Mouse (Mus musculus): Measurements from ENCODE around the gene Bloc1s6. TPM values are rescaled to one million over a fixed set of nuclear protein-coding genes. Genes with fewer than 3 reads are reported as not detected.
A peak's percentile ranks its signal among the peaks of the same experiment; 100 is the strongest.

Gene Bloc1s6
- 35.4 and 51.3 TPM in 2 replicates for polyA plus RNA-seq (2014; fragmentation: Nextera tagmentation; extraction: Ambion mirVana)

GRCm38 (mm10) chr2:122737894-122738830 lies at the start of gene Bloc1s6:
Gene Bloc1s6, plus strand, starts transcription at chr2:122738503.
- H3K4me2 ChIP-seq (replicated peaks; ENCODE audit: low read depth, low read length), result peak within 1 kb of the TSS; percentile 66
- peak within 1 kb of the TSS; percentile 91 for H3K9ac ChIP-seq (ENCODE audit: low read depth, low read length)
- under 1% methylated on average over 51 of the region's 59 CpGs for WGBS
- H3K9me3 ChIP-seq (ENCODE audit: control insufficient read depth, low read length), result no peaks in the 10 kb centered on the region
- peak within 1 kb of the TSS; percentile 92 for H3K27ac ChIP-seq (ENCODE audit: low read depth, low read length)
- ATAC-seq (ENCODE audit: low FRiP score, low TSS enrichment), result peak; percentile 95
- peak within 1 kb of the TSS; percentile 87 for H3K4me3 ChIP-seq (ENCODE audit: low read length)
- no peaks in the 10 kb centered on the region; the same call in 1 of the 2 replicates for H3K36me3 ChIP-seq (ENCODE audit: control insufficient read depth, insufficient read depth, low read length)
- H3K27me3 ChIP-seq (ENCODE audit: control insufficient read depth, insufficient read depth, low read length), result no peaks in the 10 kb centered on the region
- H3K4me1 ChIP-seq (ENCODE audit: control insufficient read depth, insufficient read depth, low read length), result no peaks in the 10 kb centered on the region

- no peak overlapping the region for H3K27ac ChIP-seq (ENCODE audit: low read depth, low read length)
- WGBS, result 85% methylated on average over 2 of the region's 2 CpGs
- H3K9me3 ChIP-seq (ENCODE audit: control insufficient read depth, low read length), result no peaks in the 10 kb centered on the region
- no peak for ATAC-seq (ENCODE audit: low FRiP score, low TSS enrichment)
- H3K36me3 ChIP-seq (ENCODE audit: control insufficient read depth, insufficient read depth, low read length), result no peaks in the 10 kb centered on the region
- H3K27me3 ChIP-seq (ENCODE audit: control insufficient read depth, insufficient read depth, low read length), result no peaks in the 10 kb centered on the region
- no peak overlapping the region for H3K9ac ChIP-seq (ENCODE audit: low read depth, low read length)
- H3K4me2 ChIP-seq (replicated peaks; ENCODE audit: low read depth, low read length), result no peak overlapping the region
- no peak overlapping the region for H3K4me3 ChIP-seq (ENCODE audit: low read length)
- peaks cover 8% of the 10 kb centered on the region; the same call in 1 of the 2 replicates for H3K4me1 ChIP-seq (ENCODE audit: control insufficient read depth, insufficient read depth, low read length)
These were observed 40.8 kb upstream of the Bloc1s6 start for GRCm38 (mm10) chr2:122697526-122697925.

GRCm38 (mm10) chr2:122701012-122701411 lies 37.3 kb upstream of the Bloc1s6 start:
- Histone ChIP-seq H3K36me3 (ENCODE audit: control insufficient read depth, insufficient read depth, low read length) (no peaks in the 10 kb centered on the region), H3K4me3 (ENCODE audit: low read length) (peak overlapping the region; percentile 71), H3K4me1 (ENCODE audit: control insufficient read depth, insufficient read depth, low read length) (peaks cover 8% of the 10 kb centered on the region; the same call in 1 of the 2 replicates), H3K9ac (ENCODE audit: low read depth, low read length) (no peak overlapping the region), H3K4me2 (replicated peaks; ENCODE audit: low read depth, low read length) (peak overlapping the region; percentile 60), H3K27me3 (ENCODE audit: control insufficient read depth, insufficient read depth, low read length) (no peaks in the 10 kb centered on the region), H3K9me3 (ENCODE audit: control insufficient read depth, low read length) (no peaks in the 10 kb centered on the region), H3K27ac (ENCODE audit: low read depth, low read length) (no peak overlapping the region)
- no peak for ATAC-seq (ENCODE audit: low FRiP score, low TSS enrichment)
- WGBS, result 67% methylated on average over 8 of the region's 8 CpGs

GRCm38 (mm10) chr2:122701871-122702180 lies 36.5 kb upstream of the Bloc1s6 start:
- Histone ChIP-seq H3K9me3 (ENCODE audit: control insufficient read depth, low read length) (no peaks in the 10 kb centered on the region), H3K36me3 (ENCODE audit: control insufficient read depth, insufficient read depth, low read length) (no peaks in the 10 kb centered on the region), H3K27ac (ENCODE audit: low read depth, low read length) (no peak overlapping the region), H3K4me1 (ENCODE audit: control insufficient read depth, insufficient read depth, low read length) (peaks cover 8% of the 10 kb centered on the region; the same call in 1 of the 2 replicates), H3K27me3 (ENCODE audit: control insufficient read depth, insufficient read depth, low read length) (no peaks in the 10 kb centered on the region), H3K4me3 (ENCODE audit: low read length) (peak overlapping the region; percentile 71), H3K4me2 (replicated peaks; ENCODE audit: low read depth, low read length) (peak overlapping the region; percentile 60), H3K9ac (ENCODE audit: low read depth, low read length) (peak overlapping the region; percentile 76)
- ATAC-seq (ENCODE audit: low FRiP score, low TSS enrichment), result no peak
- WGBS, result under 1% methylated on average over 15 of the region's 15 CpGs

- H3K27me3 ChIP-seq (ENCODE audit: control insufficient read depth, insufficient read depth, low read length), result no peaks in the 10 kb centered on the region
- H3K4me3 ChIP-seq (ENCODE audit: low read length), result peak within 1 kb of the TSS; percentile 71
- H3K27ac ChIP-seq (ENCODE audit: low read depth, low read length), result no peak within 1 kb of the TSS
- H3K4me2 ChIP-seq (replicated peaks; ENCODE audit: low read depth, low read length), result peak within 1 kb of the TSS; percentile 60
- no peaks in the 10 kb centered on the region for H3K9me3 ChIP-seq (ENCODE audit: control insufficient read depth, low read length)
- H3K4me1 ChIP-seq (ENCODE audit: control insufficient read depth, insufficient read depth, low read length), result peaks cover 8% of the 10 kb centered on the region; the same call in 1 of the 2 replicates
- peak within 1 kb of the TSS; percentile 76 for H3K9ac ChIP-seq (ENCODE audit: low read depth, low read length)
- H3K36me3 ChIP-seq (ENCODE audit: control insufficient read depth, insufficient read depth, low read length), result no peaks in the 10 kb centered on the region
- peak; percentile 99 for ATAC-seq (ENCODE audit: low FRiP score, low TSS enrichment)
- WGBS, result under 1% methylated on average over 80 of the region's 111 CpGs
These were observed 35.9 kb upstream of the Bloc1s6 start, which contains the start of gene Slc30a4 for GRCm38 (mm10) chr2:122702181-122703036. Gene Slc30a4, minus strand, starts transcription at chr2:122702663.

- no peaks in the 10 kb centered on the region for H3K27me3 ChIP-seq (ENCODE audit: control insufficient read depth, insufficient read depth, low read length)
- ATAC-seq (ENCODE audit: low FRiP score, low TSS enrichment), result no peak
- H3K9me3 ChIP-seq (ENCODE audit: control insufficient read depth, low read length), result no peaks in the 10 kb centered on the region
- H3K4me2 ChIP-seq (replicated peaks; ENCODE audit: low read depth, low read length), result no peak overlapping the region
- no peak overlapping the region for H3K9ac ChIP-seq (ENCODE audit: low read depth, low read length)
- H3K27ac ChIP-seq (ENCODE audit: low read depth, low read length), result no peak overlapping the region
- H3K36me3 ChIP-seq (ENCODE audit: control insufficient read depth, insufficient read depth, low read length), result no peaks in the 10 kb centered on the region
- H3K4me1 ChIP-seq (ENCODE audit: control insufficient read depth, insufficient read depth, low read length), result peaks cover 8% of the 10 kb centered on the region; the same call in 1 of the 2 replicates
- whole genome bisulfite sequencing, result 85% methylated on average over 2 of the region's 2 CpGs
- H3K4me3 ChIP-seq (ENCODE audit: low read length), result no peak overlapping the region
These were observed 33.7 kb upstream of the Bloc1s6 start for GRCm38 (mm10) chr2:122704572-122704971.

GRCm38 (mm10) chr2:122708080-122708479 lies 30.2 kb upstream of the Bloc1s6 start:
- H3K36me3 ChIP-seq (ENCODE audit: control insufficient read depth, insufficient read depth, low read length), result no peaks in the 10 kb centered on the region
- H3K27ac ChIP-seq (ENCODE audit: low read depth, low read length), result no peak overlapping the region
- WGBS, result 70% methylated on average over 3 of the region's 3 CpGs
- H3K4me1 ChIP-seq (ENCODE audit: control insufficient read depth, insufficient read depth, low read length), result no peaks in the 10 kb centered on the region
- no peak overlapping the region for H3K9ac ChIP-seq (ENCODE audit: low read depth, low read length)
- no peaks in the 10 kb centered on the region for H3K27me3 ChIP-seq (ENCODE audit: control insufficient read depth, insufficient read depth, low read length)
- H3K4me3 ChIP-seq (ENCODE audit: low read length), result no peak overlapping the region
- no peak overlapping the region for H3K4me2 ChIP-seq (replicated peaks; ENCODE audit: low read depth, low read length)
- H3K9me3 ChIP-seq (ENCODE audit: control insufficient read depth, low read length), result no peaks in the 10 kb centered on the region
- ATAC-seq (ENCODE audit: low FRiP score, low TSS enrichment), result no peak

- Histone ChIP-seq H3K4me2 (replicated peaks; ENCODE audit: low read depth, low read length) (no peak overlapping the region), H3K27ac (ENCODE audit: low read depth, low read length) (no peak overlapping the region), H3K4me1 (ENCODE audit: control insufficient read depth, insufficient read depth, low read length) (no peaks in the 10 kb centered on the region), H3K27me3 (ENCODE audit: control insufficient read depth, insufficient read depth, low read length) (no peaks in the 10 kb centered on the region), H3K9ac (ENCODE audit: low read depth, low read length) (no peak overlapping the region), H3K9me3 (ENCODE audit: control insufficient read depth, low read length) (no peaks in the 10 kb centered on the region), H3K36me3 (ENCODE audit: control insufficient read depth, insufficient read depth, low read length) (no peaks in the 10 kb centered on the region), H3K4me3 (ENCODE audit: low read length) (no peak overlapping the region)
- 63% methylated on average over 1 of the region's 1 CpGs for WGBS
- ATAC-seq (ENCODE audit: low FRiP score, low TSS enrichment), result no peak
These were observed 29.1 kb upstream of the Bloc1s6 start for GRCm38 (mm10) chr2:122709156-122709555.
